Mouse (Mus musculus) lung, postnatal 10 days (tissue): ENCODE measurements around the gene Gnas.

Source experiments
- DNase-seq: peaks from one replicate; pipeline ENCODE4 v3.0.0; 2021

Gene Gnas

DNA sequence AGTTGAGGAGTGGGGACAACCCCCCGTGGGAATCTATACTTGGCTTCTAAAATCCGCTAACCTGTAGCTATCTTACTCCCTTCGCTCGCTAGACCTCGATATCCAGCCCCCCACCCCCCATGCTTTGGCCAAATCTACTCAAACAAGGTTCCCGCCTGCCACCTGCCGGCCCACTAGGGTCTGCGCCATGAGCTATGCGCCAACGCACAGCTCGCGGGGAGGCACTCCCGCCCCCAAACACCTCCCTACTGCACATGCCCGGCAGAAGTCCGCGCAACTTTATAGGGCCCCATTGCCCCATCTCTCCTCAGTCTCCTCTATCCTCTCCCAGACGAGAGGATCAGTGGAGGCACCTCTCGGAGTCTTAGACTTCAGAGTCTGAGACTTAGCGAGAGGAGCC lies at the start of gene Gnas:
TSS of gene Gnas (plus strand) at position 310 of the 400 bp plus-strand sequence.
- DNase-seq = peak; percentile 51

DNA sequence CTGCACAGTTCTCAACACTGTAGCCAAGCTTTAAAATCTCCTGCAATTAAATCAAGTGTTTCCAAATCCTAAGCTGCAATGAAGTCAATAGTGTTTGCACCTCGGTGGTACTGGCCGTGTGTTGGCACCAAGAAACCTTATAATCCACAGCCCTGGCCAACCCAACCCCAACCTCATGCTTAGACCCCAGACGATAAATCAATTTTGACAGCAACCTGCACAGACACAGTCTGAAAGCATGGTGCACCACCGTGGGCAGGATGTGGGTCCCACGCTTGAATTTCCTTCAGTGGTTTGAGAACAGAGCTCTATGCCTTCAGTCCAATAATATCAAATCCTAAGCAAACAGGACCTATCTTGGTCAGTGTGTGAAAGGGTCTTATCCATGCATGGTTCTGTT lies 41.7 kb upstream of the Gnas start:
- no peak for DNase-seq

GRCm38 (mm10) chr2:174251963-174252362 lies 32.2 kb upstream of the Gnas start:
- no peak for DNase-seq

DNA sequence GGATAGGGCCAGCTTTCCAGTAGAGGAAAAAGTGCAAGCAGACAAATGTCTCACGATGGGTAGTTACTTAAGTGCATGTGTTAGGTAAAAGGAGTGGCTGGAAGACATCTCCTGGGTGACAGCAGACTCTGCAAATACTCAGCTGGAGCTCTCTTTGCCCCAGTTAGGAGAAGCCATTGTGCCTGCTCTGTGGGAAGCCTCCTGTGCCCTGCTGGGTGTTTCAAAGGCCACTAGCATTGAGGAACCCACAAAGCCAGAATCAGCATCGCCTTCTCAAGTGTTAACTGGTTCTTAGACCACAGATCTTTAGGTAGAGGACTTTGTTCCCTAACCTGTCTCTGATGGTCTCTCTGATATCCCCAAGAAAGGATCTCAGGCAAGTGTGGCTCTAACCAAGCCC lies 26.8 kb upstream of the Gnas start:
- no peak for DNase-seq

DNA sequence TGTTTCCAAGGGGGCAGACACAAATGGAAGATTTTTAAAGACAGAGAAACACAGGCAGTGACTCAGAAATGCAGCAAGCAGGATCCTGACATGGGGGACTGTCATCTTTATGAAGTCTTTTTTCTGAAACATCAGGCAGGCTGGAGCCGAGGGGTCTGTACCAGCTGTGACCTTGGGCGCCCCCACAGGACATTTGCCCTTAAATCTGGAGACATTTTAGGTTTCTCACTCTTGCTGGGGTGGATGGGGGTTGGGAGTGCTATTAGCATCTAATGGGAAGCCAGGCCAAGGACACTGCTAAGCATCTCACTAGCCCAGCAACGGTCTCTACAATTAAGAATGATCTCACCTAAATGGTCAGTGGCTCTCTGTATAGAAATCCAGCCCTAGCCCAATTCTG lies 24.1 kb upstream of the Gnas start:
- DNase-seq = no peak

GRCm38 (mm10) chr2:174260908-174261800 lies 23.0 kb upstream of the Gnas start:
- no peak for DNase-seq

- DNase-seq = no peak
Observed at GRCm38 (mm10) chr2:174261801-174262200, 22.3 kb upstream of the Gnas start.

DNA sequence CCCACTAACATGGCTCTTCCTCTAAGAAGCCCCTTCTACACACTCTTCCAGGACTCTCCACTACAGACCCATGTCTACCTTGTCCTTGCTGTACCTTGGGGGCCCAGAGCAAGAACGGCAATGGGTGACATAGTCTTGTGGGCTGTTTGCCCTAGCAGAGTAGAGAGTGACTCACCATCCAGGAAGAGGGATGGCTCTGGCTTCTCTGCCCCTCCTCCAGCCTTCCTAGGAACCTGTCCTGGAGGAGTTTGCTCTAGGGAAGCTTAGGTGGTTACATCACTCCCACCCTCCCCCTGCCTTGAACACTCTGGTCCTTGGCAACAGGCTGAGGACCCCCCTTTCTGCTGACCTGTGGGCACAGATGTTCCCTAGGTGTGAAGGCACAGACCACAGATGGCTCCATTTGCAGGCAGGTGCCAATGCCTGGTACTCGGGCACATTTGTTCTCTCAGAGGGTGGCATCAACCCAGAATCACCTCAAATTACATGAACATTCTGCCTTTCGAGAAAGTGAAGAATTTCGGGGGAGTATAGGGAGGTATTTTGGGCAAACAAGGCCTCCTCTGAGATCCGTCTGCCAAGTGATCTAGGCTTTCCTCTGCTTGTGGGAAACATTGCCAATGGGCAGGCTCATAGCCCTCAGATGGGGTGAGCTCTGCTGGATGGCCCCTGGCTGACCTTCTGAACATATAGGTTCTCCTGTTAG lies 20.9 kb upstream of the Gnas start:
- DNase-seq = no peak

DNA sequence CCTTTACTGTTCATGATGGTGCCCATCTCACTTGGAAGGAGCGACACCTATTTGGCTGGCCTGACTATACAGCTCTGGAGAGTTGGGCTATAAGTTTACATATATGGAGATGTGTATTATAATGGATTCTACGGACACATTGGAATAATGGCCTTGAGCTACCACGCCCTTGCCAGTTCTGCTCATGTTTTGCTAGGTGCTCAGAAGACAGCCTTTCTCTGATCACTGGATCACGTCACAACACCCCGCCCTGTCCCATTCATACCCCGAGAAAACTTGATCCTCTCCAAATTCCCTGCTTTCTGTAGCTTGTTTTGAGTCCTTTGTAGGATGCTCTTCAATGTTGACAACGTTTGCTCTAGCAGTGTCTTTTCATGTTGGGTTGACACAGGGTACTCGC lies 19.9 kb upstream of the Gnas start:
- no peak for DNase-seq

- DNase-seq = no peak
Observed at GRCm38 (mm10) chr2:174270416-174270815, 13.7 kb upstream of the Gnas start.

GRCm38 (mm10) chr2:174271459-174271858 lies 12.7 kb upstream of the Gnas start:
- DNase-seq = no peak

- DNase-seq = no peak
Observed at GRCm38 (mm10) chr2:174273131-174273530, 11.0 kb upstream of the Gnas start.

DNA sequence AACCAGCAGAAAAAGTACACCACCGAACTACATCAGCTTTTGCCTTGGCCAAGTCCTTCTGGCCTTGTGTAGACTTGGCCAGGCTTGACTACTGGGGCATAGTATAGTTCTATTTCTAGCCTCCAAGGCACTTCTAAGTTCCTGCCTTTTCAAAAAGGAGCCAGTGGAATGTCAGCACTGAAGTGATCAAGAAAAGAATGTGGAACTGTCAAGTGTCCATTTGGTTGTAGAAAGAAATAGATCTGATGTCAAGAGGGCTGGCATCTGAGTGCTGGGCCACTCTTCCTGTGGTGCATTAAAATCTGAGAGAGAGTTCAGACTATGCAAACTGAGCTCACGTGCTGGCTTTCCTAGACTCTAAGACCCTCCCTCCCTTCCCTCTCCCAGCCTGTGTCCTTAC lies 10.2 kb upstream of the Gnas start:
- no peak for DNase-seq

GRCm38 (mm10) chr2:174279771-174280170 lies 4.3 kb upstream of the Gnas start:
- no peak for DNase-seq

- DNase-seq = no peak
Observed at GRCm38 (mm10) chr2:174283341-174283740, 779 bp upstream of the Gnas start.

DNA sequence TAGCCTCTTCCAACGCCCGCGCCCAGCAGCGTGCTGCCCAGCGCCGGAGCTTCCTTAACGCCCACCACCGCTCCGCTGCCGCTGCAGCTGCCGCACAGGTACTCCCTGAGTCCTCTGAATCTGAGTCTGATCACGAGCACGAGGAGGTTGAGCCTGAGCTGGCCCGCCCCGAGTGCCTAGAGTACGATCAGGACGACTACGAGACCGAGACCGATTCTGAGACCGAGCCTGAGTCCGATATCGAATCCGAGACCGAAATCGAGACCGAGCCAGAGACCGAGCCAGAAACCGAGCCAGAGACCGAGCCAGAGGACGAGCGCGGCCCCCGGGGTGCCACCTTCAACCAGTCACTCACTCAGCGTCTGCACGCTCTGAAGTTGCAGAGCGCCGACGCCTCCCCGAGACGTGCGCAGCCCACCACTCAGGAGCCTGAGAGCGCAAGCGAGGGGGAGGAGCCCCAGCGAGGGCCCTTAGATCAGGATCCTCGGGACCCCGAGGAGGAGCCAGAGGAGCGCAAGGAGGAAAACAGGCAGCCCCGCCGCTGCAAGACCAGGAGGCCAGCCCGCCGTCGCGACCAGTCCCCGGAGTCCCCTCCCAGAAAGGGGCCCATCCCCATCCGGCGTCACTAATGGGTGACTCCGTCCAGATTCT lies 812 bp downstream of the Gnas start:
- DNase-seq = no peak

GRCm38 (mm10) chr2:174285921-174286470 lies 1.9 kb downstream of the Gnas start:
- DNase-seq = no peak

- no peak for DNase-seq
Observed at GRCm38 (mm10) chr2:174287921-174288320, 3.8 kb downstream of the Gnas start.

GRCm38 (mm10) chr2:174288673-174289430 lies 4.7 kb downstream of the Gnas start:
- DNase-seq = no peak

- no peak for DNase-seq
Observed at GRCm38 (mm10) chr2:174291029-174291661, 7.0 kb downstream of the Gnas start.

- no peak for DNase-seq
Observed at GRCm38 (mm10) chr2:174291662-174292030, 7.5 kb downstream of the Gnas start.

DNA sequence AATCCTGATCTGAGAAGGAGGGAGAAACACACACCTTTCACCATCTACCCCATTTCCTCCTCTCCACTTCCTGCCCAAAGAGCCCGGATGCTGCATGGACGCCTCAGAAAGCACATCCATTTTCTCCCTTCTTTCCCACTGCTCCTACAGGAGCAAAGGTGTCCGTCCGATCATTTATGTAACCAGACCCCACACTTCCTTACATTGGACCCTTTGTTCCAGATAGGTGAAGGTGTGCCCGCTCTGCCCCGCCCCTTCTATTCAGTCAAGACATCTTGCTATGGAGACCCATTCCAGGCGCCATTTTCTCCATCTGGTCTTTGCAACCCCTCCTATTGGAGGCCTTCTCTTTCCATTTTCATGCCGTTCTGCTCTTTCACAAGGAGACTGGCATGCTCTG lies 10.3 kb downstream of the Gnas start:
- DNase-seq = no peak
